Mouse (Mus musculus) CH12.LX (cell line): Measurements from ENCODE around the gene St7l.

Experiments
- CTCF ChIP-seq, 2 experiments: IDR thresholded peaks in 1 of 2; conservative IDR thresholded peaks in 1 of 2; 2 replicates each; pipeline ENCODE4 v1.5.1; 2011 to 2012; ENCODE audit warnings: low read depth in 2 of 2, low read length in 2 of 2, improper control_type of control experiment in 1 of 2, inconsistent platforms in 1 of 2, mild to moderate bottlenecking in 1 of 2, moderate library complexity in 1 of 2
- HCFC1 ChIP-seq: IDR thresholded peaks from 2 replicates; pipeline ENCODE4 v1.6.1; 2012; ENCODE audit warnings: low read depth, mild to moderate bottlenecking, inconsistent platforms, low read length, improper control_type of control experiment
- MAZ ChIP-seq: IDR thresholded peaks from 2 replicates; pipeline ENCODE4 v1.6.1; 2012; ENCODE audit warnings: low read depth, mild to moderate bottlenecking, inconsistent platforms, low read length, improper control_type of control experiment, moderate library complexity
- POLR2A ChIP-seq: IDR thresholded peaks from 2 replicates; pipeline ENCODE4 v1.6.1; 2011; ENCODE audit warnings: low read depth, mild to moderate bottlenecking, improper control_type of control experiment, low read length
- ZKSCAN1 ChIP-seq: IDR thresholded peaks from 2 replicates; pipeline ENCODE4 v1.6.1; 2012; ENCODE audit warnings: low read depth, inconsistent platforms, low read length, improper control_type of control experiment, borderline replicate concordance

DNA sequence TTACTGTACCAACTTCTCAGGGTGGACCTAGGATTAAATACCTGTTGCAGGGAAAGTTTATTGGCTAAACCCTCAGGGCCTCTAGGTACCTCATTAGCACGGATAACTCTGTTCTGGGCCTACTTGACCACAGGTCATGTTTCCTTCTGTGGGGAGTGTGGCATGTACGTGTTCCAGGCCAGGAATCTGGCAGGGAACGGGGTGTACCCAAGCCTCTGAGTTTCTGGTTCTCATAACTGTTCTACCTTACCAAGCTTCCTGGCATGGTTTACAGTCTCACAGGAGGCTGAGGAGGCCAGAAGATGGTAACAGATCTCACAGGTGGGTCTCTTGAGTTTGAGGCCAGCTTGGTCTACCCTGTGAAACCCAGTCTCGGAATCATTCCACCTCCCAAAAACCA is 17.2 kb upstream of the St7l start:
- TF ChIP-seq MAZ: no peak
- no peak for TF ChIP-seq POLR2A
- no peak for TF ChIP-seq CTCF (conservative IDR thresholded peaks at IDR 0.05 in 1 of 2, IDR thresholded peaks at IDR 0.05 in 1 of 2; ENCODE audit: low read depth in 2 of 2, low read length in 2 of 2)
- no peak for TF ChIP-seq HCFC1
- no peak for TF ChIP-seq ZKSCAN1
